Comparison of ENCODE assay signal across 18 mouse cellular contexts in the genomic region with DNA sequence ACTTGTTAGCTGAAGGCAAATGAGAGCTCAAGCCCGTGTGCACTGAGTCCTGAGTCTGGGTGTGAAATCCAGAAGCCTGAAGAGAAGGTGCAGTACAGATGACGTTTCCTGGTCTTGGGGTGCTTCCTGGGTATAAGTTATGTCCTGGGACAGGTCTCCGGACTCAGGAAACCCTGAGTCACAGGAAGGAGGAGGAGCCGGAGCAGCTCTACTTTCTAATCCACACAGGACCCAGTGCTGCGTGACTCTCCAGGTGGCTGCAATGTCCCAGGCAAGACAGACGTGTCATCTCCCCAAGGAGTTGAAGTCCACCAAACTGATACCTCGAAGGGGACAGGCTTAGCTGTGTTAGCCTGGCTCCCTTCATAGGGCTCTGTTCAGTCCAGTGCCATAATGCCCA. TPM values are rescaled to one million over a fixed set of nuclear protein-coding genes. Genes with fewer than 3 reads are reported as not detected.
A peak's percentile ranks its signal among the peaks of the same experiment; 100 is the strongest.
DNase-seq lines count a peak whose midpoint lies in the region; ATAC-seq and TF ChIP-seq lines count a peak whose summit lies in the region.
"Had no signal": no experiment of that assay in that cellular context is flagged by ENCODE, and none has a peak within 500 bp of the region (broad histone marks: within the 10 kb centered on the region; RNA-seq: fewer than 3 reads in every experiment).

No protein-coding gene starts in this region.

- WGBS in kidney, adult 2 months = 61% methylated on average over 7 of the region's 7 CpGs
- WGBS in kidney, embryonic 14.5 days = 70% methylated on average over 7 of the region's 7 CpGs

- no peak for TF ChIP-seq CTCF in kidney, adult 2 months (conservative IDR thresholded peaks at IDR 0.05; ENCODE audit: insufficient read depth, insufficient read length, low read depth, low read length)

- TF ChIP-seq POLR2A in kidney, adult 2 months (IDR thresholded peaks at IDR 0.05; ENCODE audit: low read depth, low read length) = peak; percentile 35

- H3K4me1 ChIP-seq in kidney, adult 2 months (ENCODE audit: control insufficient read depth, insufficient read depth, low read length) = no peaks in the 10 kb centered on the region
- no peaks in the 10 kb centered on the region for H3K4me1 ChIP-seq in kidney, embryonic 14.5 days (ENCODE audit: control insufficient read depth, insufficient read depth, low read length)
- H3K4me1 ChIP-seq: forebrain, embryonic 12.5 days; neural tube, embryonic 12.5 days had no signal

- ATAC-seq in kidney, embryonic 14.5 days (ENCODE audit: low FRiP score, low TSS enrichment) = no peak
- no peak for ATAC-seq in erythroblast, adult 5-6 weeks (replicated peaks; ENCODE audit: low FRiP score, poor library complexity, severe bottlenecking)
- ATAC-seq: hindbrain, embryonic 16.5 days had no signal

- H3K36me3 ChIP-seq in kidney, adult 2 months (ENCODE audit: control insufficient read depth, insufficient read depth, low read length) = no peaks in the 10 kb centered on the region
- H3K36me3 ChIP-seq in kidney, embryonic 14.5 days (ENCODE audit: control insufficient read depth, insufficient read depth, low read length) = peaks cover 78% of the 10 kb centered on the region

- H3K9me3 ChIP-seq in kidney, embryonic 14.5 days (ENCODE audit: control insufficient read depth, low read length) = no peaks in the 10 kb centered on the region
- H3K9me3 ChIP-seq: embryonic facial prominence, embryonic 13.5 days; forebrain, embryonic 12.5 days; heart, embryonic 13.5 days; neural tube, embryonic 12.5 days had no signal

- no peaks in the 10 kb centered on the region for H3K27me3 ChIP-seq in kidney, adult 2 months (replicated peaks; ENCODE audit: control insufficient read depth, insufficient read depth, low read length)
- no peaks in the 10 kb centered on the region for H3K27me3 ChIP-seq in kidney, embryonic 14.5 days (ENCODE audit: control insufficient read depth, insufficient read depth, low read length)
- H3K27me3 ChIP-seq: embryonic facial prominence, embryonic 13.5 days; forebrain, embryonic 12.5 days; heart, embryonic 13.5 days; neural tube, embryonic 12.5 days had no signal

- no peak overlapping the region for H3K4me2 ChIP-seq in kidney, embryonic 14.5 days (replicated peaks; ENCODE audit: low read depth, low read length)
- H3K4me2 ChIP-seq: embryonic facial prominence, embryonic 13.5 days; forebrain, embryonic 12.5 days; heart, embryonic 13.5 days; neural tube, embryonic 12.5 days had no signal

- no peak overlapping the region for H3K9ac ChIP-seq in kidney, embryonic 14.5 days (ENCODE audit: low read depth, low read length)
- H3K9ac ChIP-seq: embryonic facial prominence, embryonic 13.5 days; forebrain, embryonic 12.5 days; heart, embryonic 13.5 days; neural tube, embryonic 12.5 days had no signal

- peak; percentile 47 to 70 for DNase-seq in adrenal gland, adult (ENCODE audit: inconsistent age in 2 of 2, low spot score in 1 of 2)
- DNase-seq in adrenal gland, postnatal 4 days (ENCODE audit: low spot score in 2 of 2) = no peak
- peak; percentile 85 for DNase-seq in kidney, adult 2 months
- peak; percentile 15 for DNase-seq in adrenal gland, postnatal 25 days
- DNase-seq in kidney, postnatal 25 days = peak; percentile 71 to 83
- DNase-seq in natural killer cell, adult 2 months (ENCODE audit: low spot score in 2 of 2) = no peak
- DNase-seq: cerebellum, adult 11-12 months; midbrain, embryonic 14.5 days; thymus, postnatal 36 days had no signal

- H3K4me3 ChIP-seq in kidney, adult 2 months (ENCODE audit: insufficient read depth, low read depth, low read length) = peak overlapping the region; percentile 31; the same call in 1 of the 2 replicates
- no peak overlapping the region for H3K4me3 ChIP-seq in kidney, embryonic 14.5 days (ENCODE audit: low read length)
- H3K4me3 ChIP-seq: embryonic facial prominence, embryonic 13.5 days; forebrain, embryonic 12.5 days; heart, embryonic 13.5 days; neural tube, embryonic 12.5 days had no signal

- H3K27ac ChIP-seq in kidney, adult 2 months (ENCODE audit: insufficient read depth, low read depth, low read length) = peak overlapping the region; percentile 68
- H3K27ac ChIP-seq in kidney, embryonic 14.5 days (ENCODE audit: low read depth, low read length) = no peak overlapping the region
- H3K27ac ChIP-seq: embryonic facial prominence, embryonic 13.5 days; forebrain, embryonic 12.5 days; heart, embryonic 13.5 days; macrophage; neural tube, embryonic 12.5 days; stomach, postnatal 0 days had no signal

RNA-seq across cellular contexts. Expression of gene Klf2, which starts 44.6 kb away (rescaled TPM):
- 10 to 100 TPM; 40.6 to 41.4 TPM for total RNA-seq in adrenal gland, postnatal 4 days (2021)
- 20.9 and 22.2 TPM in 2 replicates for polyA plus RNA-seq in kidney, adult 2 months (2012; rRNA removed)
- 12.1 and 13.9 TPM in 2 replicates for polyA plus RNA-seq in kidney, embryonic 14.5 days (2014; fragmentation: Nextera tagmentation; extraction: Ambion mirVana)
- total RNA-seq in adrenal gland, postnatal 25 days (2021) = 37.5 and 38.2 TPM in 2 replicates
- 8.1 and 11.7 TPM in 2 replicates for total RNA-seq in erythroblast, adult 5-6 weeks (2015; ENCODE audit: low replicate concordance)
- total RNA-seq in erythroblast, adult 5-6 weeks (2017; ENCODE audit: low replicate concordance) = 3.4 and 4.6 TPM in 2 replicates

RNA-seq across cellular contexts. Expression of gene Eps15l1, which starts 57.8 kb away (rescaled TPM):
- total RNA-seq in adrenal gland, postnatal 4 days (2021) = 10 to 100 TPM; 69.9 to 70.8 TPM
- polyA plus RNA-seq in kidney, adult 2 months (2012; rRNA removed) = 30.3 and 31.9 TPM in 2 replicates
- 40.7 and 72.3 TPM in 2 replicates for polyA plus RNA-seq in kidney, embryonic 14.5 days (2014; fragmentation: Nextera tagmentation; extraction: Ambion mirVana)
- 60.5 and 64.2 TPM in 2 replicates for total RNA-seq in adrenal gland, postnatal 25 days (2021)
- total RNA-seq in erythroblast, adult 5-6 weeks (2015; ENCODE audit: low replicate concordance) = 59.4 and 72.1 TPM in 2 replicates
- total RNA-seq in erythroblast, adult 5-6 weeks (2017; ENCODE audit: low replicate concordance) = 51.5 and 52.3 TPM in 2 replicates

RNA-seq across cellular contexts. Expression of gene Gm10282, which starts 58.4 kb away (rescaled TPM):
- total RNA-seq in adrenal gland, postnatal 4 days (2021) = 10 to 100 TPM; 30.9 to 31.2 TPM
- 1.8 and 2.8 TPM in 2 replicates for polyA plus RNA-seq in kidney, adult 2 months (2012; rRNA removed)
- 32.7 and 38.4 TPM in 2 replicates for polyA plus RNA-seq in kidney, embryonic 14.5 days (2014; fragmentation: Nextera tagmentation; extraction: Ambion mirVana)
- 19.3 and 27.3 TPM in 2 replicates for total RNA-seq in adrenal gland, postnatal 25 days (2021)
- 22.9 and 31.8 TPM in 2 replicates for total RNA-seq in erythroblast, adult 5-6 weeks (2015; ENCODE audit: low replicate concordance)
- total RNA-seq in erythroblast, adult 5-6 weeks (2017; ENCODE audit: low replicate concordance) = 14.9 and 39.9 TPM in 2 replicates

Comparison
In these comparisons a context has a peak if more than half of its experiments do, and no peak if none do; other contexts are left out.
1. DNase-seq: peak in adrenal gland, adult (2 of 2), kidney, adult 2 months (single experiment), adrenal gland, postnatal 25 days (single experiment) and kidney, postnatal 25 days (2 of 2); none in adrenal gland, postnatal 4 days (0 of 2) and natural killer cell, adult 2 months (0 of 2).